Mouse (Mus musculus) thymus, adult 18-20 months (tissue): Measurements from ENCODE around the gene Fcmr.

Experiments
- DNase-seq, 2 experiments: peaks; one replicate each; pipeline ENCODE4 v3.0.0; 2022; ENCODE audit warnings: mixed read lengths in 2 of 2

The Fcmr gene

DNA sequence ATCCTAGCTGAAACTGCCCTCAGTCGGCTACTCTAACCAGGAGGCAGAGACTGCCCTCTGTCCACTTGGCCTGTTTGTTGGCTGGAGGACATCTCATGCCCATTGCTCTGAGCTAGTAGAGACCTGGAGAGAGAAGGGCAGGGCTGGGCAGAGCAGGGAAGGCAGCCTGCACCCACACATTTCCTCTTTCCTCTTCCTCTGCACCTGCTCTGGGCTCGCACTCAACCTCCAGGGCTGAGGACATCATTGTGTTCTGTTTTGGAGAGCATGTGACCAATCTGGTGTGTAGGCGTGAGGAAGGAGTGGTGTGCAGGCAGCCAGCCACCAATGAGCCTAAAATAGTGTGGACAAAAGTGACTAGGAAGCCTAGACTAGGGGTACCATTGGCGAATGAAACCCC lies 1.2 kb upstream of the Fcmr start:
- peak; percentile 33 to 65 for DNase-seq

DNA sequence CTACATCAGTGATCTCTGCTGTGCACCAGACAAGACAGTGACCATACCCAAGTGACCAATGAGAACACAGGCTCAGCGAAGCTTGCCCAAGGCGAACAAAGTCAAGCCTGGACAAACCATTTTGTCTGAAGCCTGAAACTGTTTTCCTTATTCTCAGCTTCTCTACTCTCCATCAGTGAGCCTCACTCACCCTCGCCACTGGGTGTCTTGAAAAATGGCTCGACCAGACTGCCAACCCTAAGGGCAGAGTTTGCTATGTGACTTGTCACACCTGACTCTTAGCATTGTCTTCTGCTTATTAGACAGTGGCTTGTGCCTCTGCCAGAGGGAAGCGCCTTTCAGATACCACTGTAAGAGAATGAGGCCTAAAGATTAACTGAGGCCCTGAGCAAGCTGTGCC lies 728 bp upstream of the Fcmr start:
- no peak for DNase-seq

DNA sequence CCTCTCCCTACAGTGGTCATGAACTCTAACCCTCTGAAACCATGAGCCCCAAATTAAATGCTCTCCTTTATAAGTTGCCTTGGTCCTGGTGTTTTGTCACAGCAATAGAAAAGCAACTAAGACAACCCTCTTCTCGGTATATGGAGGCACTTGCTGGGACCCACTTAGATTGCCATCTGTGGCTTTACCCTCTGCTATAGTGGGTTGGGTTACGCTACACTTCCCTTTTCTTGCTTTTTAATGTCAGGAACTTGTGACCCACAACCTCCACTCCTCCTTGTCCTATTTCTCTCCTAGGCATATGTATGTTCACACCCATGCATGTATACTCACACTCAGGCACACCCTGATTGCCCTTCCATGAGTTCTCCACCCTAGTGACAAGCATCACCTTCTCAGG lies 7.4 kb downstream of the Fcmr start:
- DNase-seq, result no peak

DNA sequence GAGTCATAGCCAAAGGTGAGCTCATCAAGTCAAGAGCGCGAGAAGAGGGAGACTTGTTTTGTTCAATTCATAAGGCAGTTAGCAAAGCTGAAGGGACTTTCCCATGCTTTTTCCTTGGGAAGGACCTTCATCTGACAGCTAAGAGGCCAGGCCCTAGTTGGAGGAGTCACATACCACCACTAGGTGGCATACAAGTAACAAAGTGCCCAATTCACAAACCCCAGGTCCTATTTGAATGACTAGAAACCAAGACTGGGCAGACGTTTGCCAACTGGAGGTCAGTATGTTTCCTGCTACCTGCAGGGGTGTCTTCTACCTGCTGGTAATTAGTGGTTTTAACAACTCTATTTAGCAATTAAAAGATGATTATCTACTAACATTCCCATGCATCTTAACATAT lies 9.7 kb downstream of the Fcmr start:
- DNase-seq, result no peak

DNA sequence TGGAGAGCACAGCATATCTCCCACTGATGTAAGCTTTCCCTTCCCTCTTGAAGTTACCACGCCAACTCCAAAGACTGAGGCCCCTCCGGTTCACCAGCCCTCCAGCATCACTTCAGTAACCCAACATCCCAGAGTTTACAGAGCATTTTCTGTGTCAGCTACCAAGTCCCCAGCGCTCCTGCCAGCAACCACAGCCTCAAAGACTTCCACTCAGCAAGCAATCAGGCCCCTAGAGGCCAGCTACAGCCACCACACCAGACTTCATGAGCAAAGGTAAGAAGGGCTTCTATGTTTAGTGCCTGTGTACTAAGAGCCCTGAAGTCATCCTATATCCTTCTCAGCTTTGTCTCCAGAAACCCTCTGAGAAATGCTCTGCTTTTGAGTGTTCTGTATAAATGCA lies 10.4 kb downstream of the Fcmr start:
- DNase-seq, result no peak

DNA sequence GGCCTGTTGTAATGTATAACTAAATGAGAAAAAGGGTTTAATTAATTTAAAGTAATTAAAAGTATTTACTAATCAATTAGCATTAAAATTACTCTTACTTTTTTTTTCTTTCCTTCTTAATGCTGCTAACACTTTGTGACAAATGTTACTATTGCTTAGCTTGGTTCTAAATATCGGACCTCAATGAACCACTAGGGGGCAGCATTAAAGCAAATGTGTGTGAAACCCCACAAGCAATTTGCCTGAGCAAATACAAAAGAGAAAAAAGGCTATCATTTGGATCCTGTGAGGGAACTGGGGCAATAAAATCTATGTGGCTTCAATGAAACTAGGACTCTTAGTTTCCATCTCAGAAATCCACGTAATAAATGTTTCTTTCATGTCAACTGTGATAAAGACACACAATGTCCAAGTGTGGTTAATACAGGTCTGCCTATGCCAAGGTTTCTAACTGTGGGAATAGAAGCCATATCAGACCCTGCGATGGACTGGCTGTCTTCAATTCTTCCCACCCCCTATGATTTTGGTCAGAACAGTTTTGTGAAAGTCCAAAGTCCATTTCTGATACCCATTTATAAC lies 11.6 kb downstream of the Fcmr start:
- DNase-seq, result no peak

DNA sequence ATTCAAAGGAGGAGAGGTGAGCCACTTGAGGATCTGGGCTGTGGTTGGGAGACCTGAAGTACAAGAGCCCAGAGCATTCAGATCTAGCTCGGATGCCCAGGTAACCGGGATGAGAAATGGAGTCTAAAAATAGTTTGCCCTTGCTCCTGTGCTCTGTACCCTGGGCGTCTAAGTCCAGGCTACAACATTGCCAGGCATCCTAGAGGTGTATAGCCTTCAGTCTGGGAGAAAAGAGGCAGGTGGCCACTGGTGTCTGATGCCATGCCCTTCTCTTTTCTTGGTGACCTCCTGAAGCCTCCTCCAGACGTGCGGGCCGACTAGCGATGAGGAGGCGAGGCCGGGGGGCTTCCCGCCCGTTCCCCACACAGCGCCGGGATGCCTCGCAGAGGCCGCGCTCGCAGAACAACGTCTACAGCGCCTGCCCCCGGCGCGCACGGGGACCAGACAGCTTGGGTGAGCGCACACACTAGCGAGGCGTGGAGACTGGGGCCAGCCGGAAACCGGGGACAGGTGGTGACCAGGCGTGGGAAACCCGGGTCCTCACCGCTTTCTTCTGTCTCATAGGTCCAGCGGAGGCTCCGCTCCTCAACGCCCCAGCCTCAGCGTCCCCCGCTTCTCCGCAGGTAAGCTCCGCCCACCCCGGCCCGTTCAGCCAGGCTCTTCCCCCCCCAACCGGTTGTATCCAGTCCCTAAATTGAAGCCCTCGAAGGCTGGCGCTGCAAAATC lies 12.6 kb downstream of the Fcmr start:
- DNase-seq, result no peak

DNA sequence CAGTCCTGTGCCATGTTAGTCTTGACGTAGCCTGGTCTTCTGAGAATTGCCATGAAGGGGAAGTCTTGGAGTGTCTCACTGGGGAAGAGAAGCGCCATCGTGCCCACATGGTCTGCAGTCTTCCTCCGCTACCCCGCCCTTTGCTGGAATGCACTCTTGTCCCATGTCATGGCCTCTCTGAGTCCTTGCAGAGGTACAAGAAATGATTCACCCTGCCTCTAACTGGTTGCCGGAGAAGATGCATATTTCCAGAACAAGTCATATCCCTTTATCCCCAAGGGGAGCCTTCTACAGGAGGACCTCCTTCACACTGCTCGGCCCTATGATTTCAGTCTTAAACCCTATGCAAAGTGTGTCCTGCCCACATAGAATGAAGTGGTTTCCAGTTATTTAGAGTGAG lies 14.5 kb downstream of the Fcmr start:
- DNase-seq, result no peak

DNA sequence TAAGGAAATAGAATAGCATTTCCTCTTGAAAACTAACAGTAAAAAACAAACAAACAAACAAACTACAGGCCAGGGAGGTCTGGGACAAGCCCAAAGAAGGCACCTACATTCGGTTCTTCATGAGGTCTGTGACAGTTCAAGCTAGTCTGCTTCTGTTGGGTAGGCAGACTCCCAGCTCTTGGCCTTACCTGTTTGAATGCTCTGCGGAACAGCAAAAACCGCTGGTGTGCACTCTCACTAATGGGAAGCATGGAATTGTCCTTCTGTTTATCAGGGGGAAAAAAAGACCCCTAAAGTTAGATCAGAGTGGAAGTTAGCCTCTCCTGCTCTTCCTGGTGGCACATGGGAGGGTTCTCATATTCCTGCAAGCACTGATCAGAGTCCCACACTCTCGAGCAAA lies 17.7 kb downstream of the Fcmr start:
- DNase-seq, result no peak

DNA sequence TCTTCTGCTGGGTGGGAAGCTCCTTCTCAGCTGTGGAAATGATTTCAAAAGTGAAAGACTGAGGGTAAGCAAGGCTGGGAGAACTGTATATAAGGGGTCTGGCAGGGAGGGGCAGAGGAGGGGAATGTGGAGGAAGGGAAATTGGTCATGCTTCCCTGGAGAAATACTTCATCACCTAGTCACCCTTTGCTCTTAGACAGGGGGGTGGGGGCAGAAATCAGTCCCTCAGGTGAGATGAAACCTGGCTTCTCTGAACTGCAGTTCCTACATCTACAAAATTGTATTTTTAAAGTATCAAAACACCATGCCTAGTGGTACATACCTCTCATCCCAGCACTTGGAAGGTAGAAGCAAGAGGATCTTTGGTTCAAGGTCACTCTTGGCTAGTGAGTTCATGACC lies 21.9 kb downstream of the Fcmr start, which contains the start of gene Il24:
TSS of gene Il24 (minus strand) at position 101 of the 400 bp plus-strand sequence.
- no peak for DNase-seq

DNA sequence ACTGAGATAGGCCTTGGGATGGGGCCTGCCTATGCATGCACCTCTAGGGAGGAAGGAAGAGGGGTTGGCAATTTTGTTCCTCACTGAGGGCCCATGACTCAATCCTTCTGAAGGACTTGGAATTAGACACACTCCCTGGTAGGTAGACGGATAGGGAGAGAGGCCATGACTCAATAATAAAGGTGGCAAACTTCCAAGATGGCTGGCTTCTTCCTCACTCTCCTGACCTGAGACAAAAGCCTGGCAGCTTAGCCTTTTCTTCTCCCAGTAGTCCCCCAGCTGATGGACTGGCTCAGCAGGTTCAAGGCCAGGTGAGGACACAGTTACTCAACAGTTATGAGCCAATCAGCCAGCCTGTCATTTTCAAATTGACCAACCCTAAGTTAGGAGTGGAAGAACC lies 27.0 kb downstream of the Fcmr start:
- DNase-seq, result no peak

DNA sequence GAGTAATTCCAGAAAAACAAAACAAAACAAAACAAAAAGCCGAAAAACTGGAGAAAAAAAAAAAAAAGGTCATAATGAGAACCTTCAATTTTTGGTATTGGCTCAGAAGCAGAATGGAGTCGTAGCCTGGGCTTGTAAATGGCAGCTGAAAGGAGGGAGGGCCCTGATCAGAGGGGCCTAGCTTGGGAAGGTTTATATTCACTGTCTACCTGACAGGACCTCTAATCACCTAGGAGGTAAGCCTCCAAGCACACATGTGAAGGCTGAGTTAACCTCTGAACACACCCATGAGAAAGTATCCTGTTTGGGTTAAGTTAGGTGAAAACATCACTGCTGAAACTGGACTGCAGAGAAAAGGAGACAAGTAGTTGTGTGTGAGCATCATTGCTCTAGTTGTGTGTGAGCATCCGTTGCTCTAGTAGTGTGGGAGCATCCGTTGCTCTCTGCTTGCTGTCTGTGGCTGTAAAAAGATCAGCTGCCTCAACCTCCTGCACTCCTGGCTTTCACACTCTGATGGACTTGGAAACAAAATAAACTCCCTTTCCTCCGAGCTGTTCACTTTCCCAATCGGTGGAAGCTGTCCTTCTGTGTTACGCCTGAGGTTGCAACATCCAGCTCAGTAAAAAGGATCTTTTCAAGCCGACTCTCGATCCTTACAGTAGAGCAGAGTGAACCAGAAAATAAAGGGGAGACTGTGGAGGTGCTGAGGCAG lies 28.0 kb downstream of the Fcmr start:
- DNase-seq, result no peak

DNA sequence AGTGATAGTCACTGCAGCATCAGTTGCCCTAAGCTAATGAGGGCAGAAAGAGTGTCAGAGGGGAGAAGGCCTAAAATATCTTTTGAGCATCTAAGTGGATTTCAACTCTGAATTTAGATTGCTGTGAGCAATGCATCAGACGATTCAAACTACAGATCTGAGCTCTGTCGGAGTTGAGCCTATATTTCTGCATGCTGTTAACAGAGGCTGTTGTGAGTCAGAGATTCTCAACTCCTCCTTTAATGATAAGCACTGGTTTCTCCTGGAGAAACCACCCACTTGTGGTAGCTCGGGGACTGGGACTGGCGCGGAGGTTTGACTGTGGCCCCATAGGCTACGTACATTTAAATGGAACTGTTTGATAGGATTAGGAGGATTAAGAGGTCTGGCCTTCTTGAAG lies 29.0 kb downstream of the Fcmr start:
- DNase-seq, result no peak

DNA sequence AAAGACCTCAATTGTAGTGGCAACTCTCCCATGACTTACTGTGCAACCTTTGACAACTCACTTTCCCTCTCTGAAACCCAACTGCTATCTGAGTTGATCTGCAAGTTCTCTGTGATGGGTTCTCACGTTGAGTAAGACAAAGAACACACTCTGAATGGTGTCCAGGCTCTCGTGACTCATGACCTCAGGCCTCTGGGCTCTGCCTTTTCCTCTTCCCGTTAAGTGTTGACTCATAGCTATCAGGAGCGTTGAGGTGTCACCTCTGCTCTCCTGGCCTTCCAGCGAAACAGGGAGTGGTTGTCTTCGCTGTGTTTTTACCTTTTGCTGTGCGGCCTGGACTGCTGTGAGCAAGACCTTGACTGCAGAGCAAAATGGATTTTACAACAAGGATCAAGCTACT lies 37.0 kb downstream of the Fcmr start:
- no peak for DNase-seq

DNA sequence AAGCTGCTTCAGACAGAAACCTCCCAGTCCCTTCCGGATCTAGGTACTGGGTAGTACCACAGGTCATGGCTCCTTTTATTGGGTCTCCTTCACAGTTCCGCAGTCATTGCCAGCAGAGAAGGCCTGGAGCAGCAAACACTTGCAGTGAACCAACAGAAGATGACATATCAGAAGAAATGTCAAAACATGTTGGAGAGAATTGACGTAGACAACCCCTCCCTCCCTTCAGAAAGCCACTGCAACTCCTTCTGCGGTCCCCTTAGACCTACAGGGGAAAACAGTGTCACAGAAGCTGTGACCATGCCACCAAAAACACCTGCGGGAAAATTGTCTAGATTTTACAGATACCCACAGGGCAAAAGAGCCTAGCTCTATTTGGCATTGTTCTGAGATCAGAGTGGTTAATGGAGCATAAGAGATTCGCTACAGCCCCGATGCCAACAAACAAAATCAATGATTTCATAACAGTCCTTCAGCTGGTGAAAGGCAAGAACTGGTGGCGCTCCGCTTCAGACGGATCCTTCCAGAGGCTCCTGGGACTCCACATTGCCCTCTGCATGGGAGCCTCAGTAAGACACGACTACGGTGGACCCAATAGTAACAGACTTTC lies 46.0 kb downstream of the Fcmr start, which contains the start of gene Il20:
TSS of gene Il20 (minus strand) at position 51 of the 610 bp plus-strand sequence.
- no peak for DNase-seq

DNA sequence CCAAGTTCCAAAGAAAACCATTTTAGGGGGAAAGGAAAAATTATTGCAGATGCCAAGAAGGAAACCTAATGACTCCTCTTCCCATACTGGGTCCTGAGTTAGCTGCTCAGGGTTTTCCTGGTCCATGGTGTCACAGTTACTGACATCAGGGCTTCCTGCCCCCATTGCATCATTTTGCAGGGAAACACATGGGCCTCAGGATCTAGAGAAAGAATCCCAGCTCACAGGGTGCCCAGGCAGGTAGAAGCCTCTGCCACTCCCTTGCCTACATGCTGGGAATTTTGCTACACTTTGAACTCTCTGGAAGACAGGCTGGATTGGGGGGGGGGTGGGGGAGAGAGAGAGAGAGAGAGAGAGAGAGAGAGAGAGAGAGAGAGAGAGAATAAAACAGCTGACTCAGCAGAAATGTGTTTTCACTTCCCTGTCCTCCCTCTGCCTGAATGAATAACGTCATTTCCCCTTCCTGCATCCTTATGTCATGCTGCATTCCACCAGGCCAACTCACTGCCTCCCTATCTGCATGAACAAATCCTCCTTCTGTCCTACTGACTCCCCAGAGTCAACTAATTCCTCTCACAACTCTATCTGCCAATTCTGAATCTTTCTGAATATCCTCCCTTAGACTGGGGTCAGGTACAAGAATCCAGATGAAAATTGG lies 53.0 kb downstream of the Fcmr start:
- no peak for DNase-seq

DNA sequence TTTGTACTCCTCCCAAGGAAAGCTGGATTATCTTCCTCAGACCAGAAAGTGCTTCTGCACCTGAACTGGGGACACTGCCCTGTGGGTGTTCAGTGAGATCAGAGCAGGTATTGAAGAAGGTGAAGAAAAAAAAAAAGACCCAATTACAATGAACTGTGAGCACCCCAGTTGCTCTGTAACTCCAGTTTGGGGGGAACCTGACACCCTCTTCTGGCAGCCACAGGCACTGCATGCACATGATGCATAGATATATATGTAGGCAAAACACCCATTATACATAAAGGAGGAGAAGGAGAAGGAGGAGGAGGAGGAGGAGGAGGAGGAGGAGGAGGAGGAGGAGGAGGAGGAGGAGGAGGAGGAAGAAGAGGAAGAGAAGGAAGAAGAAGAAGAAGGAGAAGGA lies 61.0 kb downstream of the Fcmr start:
- no peak for DNase-seq
